Mouse (Mus musculus) megakaryocyte progenitor cell, adult 5-6 weeks (primary cell): Measurements from ENCODE around the gene Il11. TPM values are rescaled to one million over a fixed set of nuclear protein-coding genes. Genes with fewer than 3 reads are reported as not detected.

Experiments used
- ATAC-seq: replicated peaks from 2 replicates; pipeline ENCODE4 v1.8.0; 2016; ENCODE audit warnings: mild to moderate bottlenecking, moderate TSS enrichment, inconsistent platforms; ENCODE audit not compliant: poor library complexity
- total RNA-seq, 2 experiments: library from RNA; stranded (forward) in 1 of 2; stranded (reverse) in 1 of 2; fragments of 157-497, 149-512 nt in 1 of 2; fragments of 200-1000 nt in 1 of 2; gene quantifications; 2 replicates each; pipeline versions ENCODE4 v1.2.3 to v1.2.4; 2015 to 2017

Gene Il11
- total RNA-seq, 2 experiments from 2014 or later: 0.17 TPM; not detected in 1

GRCm38 (mm10) chr7:4744886-4745285 is 37.8 kb downstream of the Il11 start:
- ATAC-seq: no peak

- ATAC-seq: no peak
Measured at GRCm38 (mm10) chr7:4743354-4743753, 39.3 kb downstream of the Il11 start.

- ATAC-seq: no peak
Measured at GRCm38 (mm10) chr7:4742482-4742819, 40.2 kb downstream of the Il11 start.

- ATAC-seq: no peak
Measured at GRCm38 (mm10) chr7:4741672-4742481, 40.8 kb downstream of the Il11 start.

- ATAC-seq: peak; percentile 46
Measured at GRCm38 (mm10) chr7:4741151-4741550, 41.5 kb downstream of the Il11 start.

- no peak for ATAC-seq
Measured at GRCm38 (mm10) chr7:4740309-4740727, 42.3 kb downstream of the Il11 start.

- ATAC-seq: peak; percentile 83
Measured at GRCm38 (mm10) chr7:4739544-4740275, 42.9 kb downstream of the Il11 start, which contains the start of gene Kmt5c. Kmt5c (plus strand) TSS chr7:4740115.

- ATAC-seq: no peak
Measured at GRCm38 (mm10) chr7:4739041-4739543, 43.6 kb downstream of the Il11 start.

GRCm38 (mm10) chr7:4732968-4733392 is 49.7 kb downstream of the Il11 start:
- peak; percentile 92 for ATAC-seq

- ATAC-seq: peak; percentile 47; the same call in 1 of the 2 replicates
Measured at GRCm38 (mm10) chr7:4731090-4731489, 51.6 kb downstream of the Il11 start.

GRCm38 (mm10) chr7:4725169-4725568 is 57.5 kb downstream of the Il11 start, which contains the start of gene Tmem150b:
Tmem150b (minus strand) TSS chr7:4725249.
- peak; percentile 52; the same call in 1 of the 2 replicates for ATAC-seq

- ATAC-seq: peak; percentile 85
Measured at GRCm38 (mm10) chr7:4724359-4724758, 58.3 kb downstream of the Il11 start.

- peak; percentile 49 for ATAC-seq
Measured at GRCm38 (mm10) chr7:4723508-4723907, 59.2 kb downstream of the Il11 start.

Other genes starting within 250 kb of the Il11 start
- gene Syt5, start 235.3 kb downstream of the Il11 start, total RNA-seq (2015): not detected in 2 replicates
- not detected in 2 replicates for gene Syt5, start 235.3 kb downstream of the Il11 start, total RNA-seq (2017)
- not detected in 2 replicates for gene Ptprh, start 178.8 kb downstream of the Il11 start, total RNA-seq (2015)
- gene Ptprh, start 178.8 kb downstream of the Il11 start, total RNA-seq (2017): not detected in 2 replicates
- gene Tmem86b, start 151.4 kb downstream of the Il11 start, total RNA-seq (2015): 6.7 and 8.9 TPM in 2 replicates
- gene Tmem86b, start 151.4 kb downstream of the Il11 start, total RNA-seq (2017): 15.2 and 22.4 TPM in 2 replicates
- gene Ppp6r1, start 123.8 kb downstream of the Il11 start, total RNA-seq (2015): 99.0 and 102 TPM in 2 replicates
- gene Ppp6r1, start 123.8 kb downstream of the Il11 start, total RNA-seq (2017): 124 and 144 TPM in 2 replicates
- 48.1 and 52.5 TPM in 2 replicates for gene Hspbp1, start 97.8 kb downstream of the Il11 start, total RNA-seq (2015)
- gene Hspbp1, start 97.8 kb downstream of the Il11 start, total RNA-seq (2017): 20.2 and 26.2 TPM in 2 replicates
- gene Brsk1, start 92.3 kb downstream of the Il11 start, total RNA-seq (2015): 0.44 TPM in 1 of 2 replicates, not detected in the other
- gene Brsk1, start 92.3 kb downstream of the Il11 start, total RNA-seq (2017): not detected in 2 replicates
- 10.1 and 12.1 TPM in 2 replicates for gene Tmem150b, start 57.6 kb downstream of the Il11 start, total RNA-seq (2015)
- 23.0 and 24.4 TPM in 2 replicates for gene Tmem150b, start 57.6 kb downstream of the Il11 start, total RNA-seq (2017)
- gene Kmt5c, start 42.7 kb downstream of the Il11 start, total RNA-seq (2015): 37.3 and 41.0 TPM in 2 replicates
- gene Kmt5c, start 42.7 kb downstream of the Il11 start, total RNA-seq (2017): 50.1 and 55.6 TPM in 2 replicates
- gene Cox6b2, start 29.8 kb downstream of the Il11 start, total RNA-seq (2015): 63.0 and 71.7 TPM in 2 replicates
- gene Cox6b2, start 29.8 kb downstream of the Il11 start, total RNA-seq (2017): 44.2 and 66.7 TPM in 2 replicates
- gene Fam71e2, start 11.6 kb downstream of the Il11 start, total RNA-seq (2015): not detected in 2 replicates
- not detected in 2 replicates for gene Fam71e2, start 11.6 kb downstream of the Il11 start, total RNA-seq (2017)
- gene Tmem190, start 78 bp upstream of the Il11 start, total RNA-seq (2015): not detected in 2 replicates
- gene Tmem190, start 78 bp upstream of the Il11 start, total RNA-seq (2017): not detected in 2 replicates
- 6.2 and 10.5 TPM in 2 replicates for gene Tmem238, start 6.8 kb upstream of the Il11 start, total RNA-seq (2015)
- 5.4 and 5.5 TPM in 2 replicates for gene Tmem238, start 6.8 kb upstream of the Il11 start, total RNA-seq (2017)
- gene Rpl28, start 10.0 kb upstream of the Il11 start, total RNA-seq (2015): 1,898 and 2,111 TPM in 2 replicates
- gene Rpl28, start 10.0 kb upstream of the Il11 start, total RNA-seq (2017): 686 and 710 TPM in 2 replicates
- gene Ube2s, start 29.7 kb upstream of the Il11 start, total RNA-seq (2015): 280 and 341 TPM in 2 replicates
- gene Ube2s, start 29.7 kb upstream of the Il11 start, total RNA-seq (2017): 169 and 190 TPM in 2 replicates
- gene Shisa7, start 61.8 kb upstream of the Il11 start, total RNA-seq (2015): 0.05 TPM in 1 of 2 replicates, not detected in the other
- not detected in 2 replicates for gene Shisa7, start 61.8 kb upstream of the Il11 start, total RNA-seq (2017)
- gene Isoc2b, start 87.4 kb upstream of the Il11 start, total RNA-seq (2015): 9.1 and 13.4 TPM in 2 replicates
- gene Isoc2b, start 87.4 kb upstream of the Il11 start, total RNA-seq (2017): 34.9 and 98.1 TPM in 2 replicates
- gene Isoc2a, start 94.3 kb upstream of the Il11 start, total RNA-seq (2015): 2.4 and 3.1 TPM in 2 replicates
- gene Isoc2a, start 94.3 kb upstream of the Il11 start, total RNA-seq (2017): 7.3 and 8.7 TPM in 2 replicates
- gene Gm36210, start 123.7 kb upstream of the Il11 start, total RNA-seq (2015): not detected in 2 replicates
- not detected in 2 replicates for gene Gm36210, start 123.7 kb upstream of the Il11 start, total RNA-seq (2017)
- gene Zfp628, start 132.4 kb upstream of the Il11 start, total RNA-seq (2015): 7.4 and 8.0 TPM in 2 replicates
- 1.9 and 2.7 TPM in 2 replicates for gene Zfp628, start 132.4 kb upstream of the Il11 start, total RNA-seq (2017)
- 0.20 and 0.64 TPM in 2 replicates for gene Nat14, start 139.2 kb upstream of the Il11 start, total RNA-seq (2015)
- not detected in 2 replicates for gene Nat14, start 139.2 kb upstream of the Il11 start, total RNA-seq (2017)
- not detected in 2 replicates for gene Ssc5d, start 142.9 kb upstream of the Il11 start, total RNA-seq (2015)
- gene Ssc5d, start 142.9 kb upstream of the Il11 start, total RNA-seq (2017): 0.10 TPM in 1 of 2 replicates, not detected in the other
- gene Sbk2, start 181.5 kb upstream of the Il11 start, total RNA-seq (2015): not detected in 2 replicates
- gene Sbk2, start 181.5 kb upstream of the Il11 start, total RNA-seq (2017): not detected in 2 replicates
- gene Sbk3, start 188.3 kb upstream of the Il11 start, total RNA-seq (2015): not detected in 2 replicates
- gene Sbk3, start 188.3 kb upstream of the Il11 start, total RNA-seq (2017): not detected in 2 replicates
- gene Zfp579, start 213.3 kb upstream of the Il11 start, total RNA-seq (2015): 11.1 and 14.3 TPM in 2 replicates
- 2.7 and 4.2 TPM in 2 replicates for gene Zfp579, start 213.3 kb upstream of the Il11 start, total RNA-seq (2017)
- gene Zfp524, start 231.6 kb upstream of the Il11 start, total RNA-seq (2015): 11.0 and 13.0 TPM in 2 replicates
- gene Zfp524, start 231.6 kb upstream of the Il11 start, total RNA-seq (2017): 5.5 and 7.4 TPM in 2 replicates
- gene Fiz1, start 231.8 kb upstream of the Il11 start, total RNA-seq (2015): 35.6 and 39.2 TPM in 2 replicates
- gene Fiz1, start 231.8 kb upstream of the Il11 start, total RNA-seq (2017): 17.7 and 24.0 TPM in 2 replicates
- gene Gm44973, start 232.6 kb upstream of the Il11 start, total RNA-seq (2015): 1.9 and 4.6 TPM in 2 replicates
- not detected in 2 replicates for gene Gm44973, start 232.6 kb upstream of the Il11 start, total RNA-seq (2017)
- gene Zfp865, start 237.5 kb upstream of the Il11 start, total RNA-seq (2015): 13.2 and 14.5 TPM in 2 replicates
- 12.4 and 14.4 TPM in 2 replicates for gene Zfp865, start 237.5 kb upstream of the Il11 start, total RNA-seq (2017)
- gene Ccdc106, start 237.7 kb upstream of the Il11 start, total RNA-seq (2015): 0.57 TPM in 1 of 2 replicates, not detected in the other
- gene Ccdc106, start 237.7 kb upstream of the Il11 start, total RNA-seq (2017): 0.21 TPM in 1 of 2 replicates, not detected in the other